ENCODE assay signal across 14 mouse cellular contexts in genomic region chr13:47909851-47910530, GRCm38 (mm10).
DNase-seq lines count a peak whose midpoint lies in the region; ATAC-seq and TF ChIP-seq lines count a peak whose summit lies in the region.
"Had no signal": no experiment of that assay in that cellular context is flagged by ENCODE, and none has a peak within 500 bp of the region (broad histone marks: within the 10 kb centered on the region; RNA-seq: fewer than 3 reads in every experiment).

No protein-coding gene starts in this region.

- DNase-seq in adrenal gland, adult (ENCODE audit: inconsistent age in 2 of 2, low spot score in 1 of 2), result peak; percentile 69 to 77
- DNase-seq in adrenal gland, adult 18-20 months (ENCODE audit: low spot score in 2 of 2), result no peak
- peak; percentile 28 to 35 for DNase-seq in heart, postnatal 10 days
- DNase-seq in heart, adult 9 months (ENCODE audit: low spot score in 2 of 2), result no peak
- DNase-seq in midbrain, postnatal 0 days (ENCODE audit: low spot score), result peak; percentile 79
- peak; percentile 81 for DNase-seq in hindbrain, postnatal 0 days (ENCODE audit: low spot score)
- DNase-seq in spleen, adult 12 weeks (ENCODE audit: low spot score), result no peak
- DNase-seq: cerebellum, postnatal 25 days; gastrocnemius, adult 2 months; thymus, adult 18-20 months had no signal

- H3K4me3 ChIP-seq in midbrain, postnatal 0 days (ENCODE audit: low read depth, low read length), result no peak overlapping the region
- no peak overlapping the region for H3K4me3 ChIP-seq in midbrain, embryonic 16.5 days (ENCODE audit: low read depth, low read length)
- H3K4me3 ChIP-seq in hindbrain, postnatal 0 days (ENCODE audit: low read length), result no peak overlapping the region
- H3K4me3 ChIP-seq: gastrocnemius, adult 2 months; limb, embryonic 12.5 days; liver, embryonic 15.5 days; myocyte had no signal

- no peak overlapping the region for H3K27ac ChIP-seq in midbrain, postnatal 0 days (ENCODE audit: low read depth, low read length)
- no peak overlapping the region for H3K27ac ChIP-seq in midbrain, embryonic 16.5 days (ENCODE audit: low read length)
- H3K27ac ChIP-seq in hindbrain, postnatal 0 days, result peak overlapping the region; percentile 62; the same call in 1 of the 2 replicates
- H3K27ac ChIP-seq: gastrocnemius, adult 2 months; limb, embryonic 12.5 days; liver, embryonic 15.5 days had no signal

- H3K27me3 ChIP-seq in midbrain, postnatal 0 days (ENCODE audit: insufficient read depth, low read length), result no peaks in the 10 kb centered on the region
- no peaks in the 10 kb centered on the region for H3K27me3 ChIP-seq in midbrain, embryonic 16.5 days (ENCODE audit: control insufficient read depth, insufficient read depth, low read depth, low read length)
- H3K27me3 ChIP-seq in hindbrain, postnatal 0 days (ENCODE audit: insufficient read depth, low read length), result no peaks in the 10 kb centered on the region
- H3K27me3 ChIP-seq: limb, embryonic 12.5 days; liver, embryonic 15.5 days had no signal

- H3K36me3 ChIP-seq in midbrain, postnatal 0 days (ENCODE audit: insufficient read depth, low read length), result no peaks in the 10 kb centered on the region
- H3K36me3 ChIP-seq in midbrain, embryonic 16.5 days (ENCODE audit: control insufficient read depth, insufficient read depth, low read length), result no peaks in the 10 kb centered on the region
- no peaks in the 10 kb centered on the region for H3K36me3 ChIP-seq in hindbrain, postnatal 0 days (ENCODE audit: insufficient read depth, low read length)
- H3K36me3 ChIP-seq: limb, embryonic 12.5 days; liver, embryonic 15.5 days had no signal

- no peaks in the 10 kb centered on the region for H3K4me1 ChIP-seq in midbrain, postnatal 0 days (ENCODE audit: insufficient read depth, low read length)
- peaks cover 4% of the 10 kb centered on the region; the same call in 1 of the 2 replicates for H3K4me1 ChIP-seq in midbrain, embryonic 16.5 days (ENCODE audit: control insufficient read depth, insufficient read depth, low read length)
- H3K4me1 ChIP-seq in hindbrain, postnatal 0 days (ENCODE audit: insufficient read depth, low read length), result peaks cover 10% of the 10 kb centered on the region; the same call in 1 of the 2 replicates
- H3K4me1 ChIP-seq: limb, embryonic 12.5 days; liver, embryonic 15.5 days had no signal

- TF ChIP-seq CTCF in midbrain, postnatal 0 days (IDR thresholded peaks at IDR 0.05), result no peak
- TF ChIP-seq CTCF in hindbrain, postnatal 0 days (IDR thresholded peaks at IDR 0.05; ENCODE audit: low read depth), result no peak

- intact Hi-C loops in heart, postnatal 10 days (cut with DNase I), result no loop called here

- H3K9ac ChIP-seq in midbrain, postnatal 0 days (replicated peaks; ENCODE audit: low read length, poor library complexity, severe bottlenecking), result no peak overlapping the region
- H3K9ac ChIP-seq in midbrain, embryonic 16.5 days (ENCODE audit: low read depth, low read length), result no peak overlapping the region
- no peak overlapping the region for H3K9ac ChIP-seq in hindbrain, postnatal 0 days (replicated peaks; ENCODE audit: low read length)
- H3K9ac ChIP-seq: limb, embryonic 12.5 days; liver, embryonic 15.5 days had no signal

- H3K4me2 ChIP-seq in midbrain, postnatal 0 days (ENCODE audit: low read depth, low read length, poor library complexity, severe bottlenecking), result no peak overlapping the region
- no peak overlapping the region for H3K4me2 ChIP-seq in midbrain, embryonic 16.5 days (ENCODE audit: low read length)
- peak overlapping the region; percentile 1; the same call in 1 of the 2 replicates for H3K4me2 ChIP-seq in hindbrain, postnatal 0 days (ENCODE audit: low read depth, low read length)
- H3K4me2 ChIP-seq: limb, embryonic 12.5 days; liver, embryonic 15.5 days had no signal

- H3K9me3 ChIP-seq in midbrain, postnatal 0 days (ENCODE audit: low read length), result no peaks in the 10 kb centered on the region
- H3K9me3 ChIP-seq in midbrain, embryonic 16.5 days (replicated peaks; ENCODE audit: control insufficient read depth, low read length, poor library complexity, severe bottlenecking), result no peaks in the 10 kb centered on the region
- no peaks in the 10 kb centered on the region for H3K9me3 ChIP-seq in hindbrain, postnatal 0 days (ENCODE audit: low read length)
- H3K9me3 ChIP-seq: limb, embryonic 12.5 days; liver, embryonic 15.5 days had no signal

- peak; percentile 56; the same call in 1 of the 2 replicates for ATAC-seq in midbrain, postnatal 0 days (ENCODE audit: low FRiP score)
- ATAC-seq in midbrain, embryonic 16.5 days, result no peak
- ATAC-seq in hindbrain, postnatal 0 days, result peak; percentile 96

- WGBS in midbrain, postnatal 0 days, result 65% methylated on average over 9 of the region's 9 CpGs
- 63% methylated on average over 9 of the region's 9 CpGs for WGBS in midbrain, embryonic 16.5 days
- 45% methylated on average over 9 of the region's 9 CpGs for whole genome bisulfite sequencing in hindbrain, postnatal 0 days

Comparison
In these comparisons a context has a peak if more than half of its experiments do, and no peak if none do; other contexts are left out.
1. DNase-seq: peak in adrenal gland, adult (2 of 2), heart, postnatal 10 days (2 of 2), midbrain, postnatal 0 days (single experiment) and hindbrain, postnatal 0 days (single experiment); none in adrenal gland, adult 18-20 months (0 of 2), heart, adult 9 months (0 of 2) and spleen, adult 12 weeks (single experiment).